Mouse (Mus musculus) heart, postnatal 0 days (tissue): Measurements from ENCODE around the gene 2900011O08Rik. TPM values are rescaled to one million over a fixed set of nuclear protein-coding genes. Genes with fewer than 3 reads are reported as not detected.
"Not testable (repeated sequence)": the region's sequence is repeated elsewhere in the genome, so short reads cannot be mapped to it uniquely, and the experiment has no call there.

Experiments
- ATAC-seq: fragments of 200-750 bp; cut with Nextera tagmentation; 2 replicates; pipeline ENCODE4 v1.8.0; 2017; ENCODE audit warnings: low read depth, moderate number of reproducible peaks, moderate library complexity; ENCODE audit not compliant: insufficient read depth
- DNase-seq: peaks from one replicate; pipeline ENCODE4 v3.0.0-alpha.2; 2016; ENCODE audit warnings: low spot score
- H3K27ac ChIP-seq: fragments of 300-500 bp; sonication (generic); 2 replicates; pipeline ENCODE4 v1.5.1; 2014; ENCODE audit warnings: low read depth, mild to moderate bottlenecking
- H3K27me3 ChIP-seq: fragments of 300-500 bp; sonication (generic); 2 replicates; pipeline ENCODE4 v1.6.1; 2014; ENCODE audit warnings: low read length, mixed read lengths; ENCODE audit not compliant: control insufficient read depth, insufficient read depth
- H3K36me3 ChIP-seq: fragments of 300-500 bp; sonication (generic); replicated peaks from 2 replicates; pipeline ENCODE4 v1.6.1; 2014; ENCODE audit warnings: low read length, mixed read lengths; ENCODE audit not compliant: control insufficient read depth, insufficient read depth
- H3K4me1 ChIP-seq: fragments of 300-500 bp; sonication (generic); 2 replicates; pipeline ENCODE4 v1.6.1; 2014; ENCODE audit warnings: antibody characterized with exemption; ENCODE audit not compliant: control insufficient read depth, insufficient read depth
- H3K4me2 ChIP-seq: fragments of 300-500 bp; sonication (generic); 2 replicates; pipeline ENCODE4 v1.6.1; 2014; ENCODE audit warnings: low read depth, mild to moderate bottlenecking, low read length, moderate library complexity
- H3K4me3 ChIP-seq: fragments of 300-500 bp; sonication (generic); 2 replicates; pipeline ENCODE4 v1.5.1; 2014; ENCODE audit warnings: low read depth, low read length
- H3K9ac ChIP-seq: fragments of 300-500 bp; sonication (generic); replicated peaks from 2 replicates; pipeline ENCODE4 v1.6.1; 2014; ENCODE audit warnings: low read depth, low read length, mixed read lengths
- H3K9me3 ChIP-seq: fragments of 300-500 bp; sonication (generic); replicated peaks from 2 replicates; pipeline ENCODE4 v1.6.1; 2016; ENCODE audit warnings: low read length; ENCODE audit not compliant: control insufficient read depth
- CTCF ChIP-seq: IDR thresholded peaks from 2 replicates; pipeline ENCODE4 v1.5.1; 2016; ENCODE audit warnings: antibody characterized with exemption, control low read depth, low read depth
- EP300 ChIP-seq: IDR thresholded peaks from 2 replicates; pipeline ENCODE4 v1.6.1; 2016; ENCODE audit warnings: antibody characterized with exemption, low read depth
- WGBS: fragments of 180-500 bp; shearing (Covaris S2); extraction: QIAGEN DNeasy Blood & Tissue Kit; methylation state at CpG from one replicate; pipeline ENCODE4 v1.1.7; 2014; 5-methylcytosine and 5-hydroxymethylcytosine counted together
- polyA plus RNA-seq: library from polyadenylated mRNA; unstranded; fragments of >200 nt; fragmentation: Nextera tagmentation; extraction: Ambion mirVana; gene quantifications from 2 replicates; pipeline ENCODE4 v1.2.1, GENCODE M21; 2015
- total RNA-seq: library from RNA; depleted of rRNA; stranded (reverse); fragments of >200 nt; gene quantifications from 2 replicates; pipeline ENCODE4 v1.2.3, GENCODE M21; 2014; ENCODE audit warnings: low replicate concordance

2900011O08Rik gene
- total and polyA plus RNA-seq, 2 experiments from 2014 or later = 0.04 to 0.07 TPM

DNA sequence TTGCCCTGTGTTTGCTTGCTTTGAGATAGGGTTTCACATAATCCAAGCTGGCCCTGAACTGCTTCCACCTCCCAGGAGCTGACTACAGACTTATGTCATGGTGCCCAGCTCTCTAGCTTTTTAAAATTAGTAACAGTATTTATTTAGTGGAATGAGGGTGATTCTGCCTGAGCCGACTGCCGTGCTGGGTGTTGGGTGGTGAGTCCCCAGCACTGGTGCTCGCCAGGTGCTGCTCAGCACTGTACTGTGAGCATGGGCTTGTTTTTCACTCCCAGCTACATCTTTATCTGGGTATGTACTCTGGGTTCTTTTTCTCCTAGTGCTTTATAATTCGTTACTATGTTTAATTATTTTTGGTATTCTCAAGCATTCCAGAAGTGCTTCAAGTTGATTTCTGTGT lies 41.3 kb upstream of the 2900011O08Rik start:
- Histone ChIP-seq H3K4me1 (no peaks in the 10 kb centered on the region), H3K36me3 (no peaks in the 10 kb centered on the region), H3K27ac (no peak overlapping the region), H3K4me2 (no peak overlapping the region), H3K4me3 (no peak overlapping the region), H3K9me3 (no peaks in the 10 kb centered on the region), H3K9ac (no peak overlapping the region), H3K27me3 (peaks cover 5% of the 10 kb centered on the region; the same call in 1 of the 2 replicates)
- DNase-seq (no peak), ATAC-seq (no peak)
- TF ChIP-seq CTCF (no peak), EP300 (no peak)
- 61% methylated on average over 4 of the region's 4 CpGs for WGBS

DNA sequence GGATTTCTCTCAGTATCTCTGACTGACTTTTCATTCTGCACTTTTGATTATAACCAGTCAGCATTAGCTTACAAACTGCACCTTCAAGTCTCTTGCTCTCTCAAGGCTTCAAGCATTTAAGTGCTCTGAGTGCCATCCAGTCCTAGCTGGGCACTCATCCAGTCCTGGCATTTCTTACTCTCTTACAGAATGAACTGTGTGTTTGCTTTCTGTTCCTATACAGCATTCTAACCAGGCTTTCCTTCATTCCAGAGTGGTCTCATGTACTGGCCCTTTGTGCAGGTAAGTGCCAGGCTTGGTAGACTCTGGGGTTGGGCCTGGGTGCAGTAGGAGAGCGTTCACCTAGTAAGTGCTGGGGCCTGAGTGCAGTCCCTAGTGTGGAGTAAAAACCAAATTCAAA lies 40.1 kb upstream of the 2900011O08Rik start:
- peaks cover under 1% of the 10 kb centered on the region; the same call in 1 of the 2 replicates for H3K27me3 ChIP-seq
- H3K27ac ChIP-seq = no peak overlapping the region
- H3K4me3 ChIP-seq = no peak overlapping the region
- H3K9me3 ChIP-seq = no peaks in the 10 kb centered on the region
- H3K4me2 ChIP-seq = no peak overlapping the region
- 93% methylated on average over 1 of the region's 1 CpGs for WGBS
- no peaks in the 10 kb centered on the region for H3K4me1 ChIP-seq
- no peak overlapping the region for H3K9ac ChIP-seq
- H3K36me3 ChIP-seq = no peaks in the 10 kb centered on the region
- TF ChIP-seq EP300 (no peak), CTCF (no peak)
- no peak for ATAC-seq
- no peak for DNase-seq

DNA sequence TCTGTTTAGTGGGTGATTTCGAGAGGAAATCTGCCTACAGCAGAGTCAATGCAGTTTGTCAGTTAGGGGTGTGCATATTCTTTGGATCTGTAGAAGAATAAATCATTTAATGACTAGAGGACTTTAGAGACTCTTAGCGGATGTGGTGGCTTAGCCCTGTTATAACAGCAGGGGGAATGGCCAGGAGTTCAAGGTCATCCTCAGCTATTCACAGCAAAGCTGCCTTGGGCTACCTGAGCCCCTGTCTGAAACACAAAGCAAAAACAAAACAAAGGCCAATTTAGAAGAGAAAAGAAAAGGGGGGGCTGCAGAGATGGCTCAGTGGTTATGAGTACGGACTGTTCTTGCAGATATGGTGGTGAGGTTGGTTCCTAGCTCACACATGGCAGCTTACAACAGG lies 35.2 kb upstream of the 2900011O08Rik start:
- no peak for ATAC-seq
- Histone ChIP-seq H3K4me2 (no peak overlapping the region), H3K36me3 (no peaks in the 10 kb centered on the region), H3K27me3 (no peaks in the 10 kb centered on the region), H3K4me3 (no peak overlapping the region), H3K9me3 (no peaks in the 10 kb centered on the region), H3K27ac (no peak overlapping the region), H3K9ac (no peak overlapping the region), H3K4me1 (no peaks in the 10 kb centered on the region)
- DNase-seq = no peak
- 77% methylated on average over 3 of the region's 3 CpGs for WGBS
- TF ChIP-seq CTCF (no peak), EP300 (no peak)

DNA sequence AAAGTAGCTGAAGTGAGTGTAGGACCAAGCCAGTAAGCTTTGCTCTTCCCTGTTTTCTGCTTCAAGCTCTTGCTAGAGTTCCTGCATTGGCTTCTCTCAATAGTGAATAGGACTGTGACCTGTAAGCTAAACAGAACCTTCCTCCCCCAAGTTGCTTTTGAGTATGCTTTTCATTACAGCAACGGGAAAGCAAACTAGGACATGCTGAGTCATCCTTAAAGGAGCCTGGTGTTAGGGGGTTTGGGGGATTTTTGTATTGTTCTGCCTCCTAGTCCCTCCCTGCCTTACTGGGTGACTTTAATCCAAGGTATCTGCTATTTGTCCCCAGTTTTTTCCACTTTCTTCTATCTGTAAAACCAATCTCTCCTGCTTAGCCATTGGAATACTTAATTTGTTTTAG lies 24.4 kb upstream of the 2900011O08Rik start:
- WGBS = 27% methylated on average over 1 of the region's 1 CpGs
- no peaks in the 10 kb centered on the region for H3K4me1 ChIP-seq
- TF ChIP-seq CTCF (no peak), EP300 (no peak)
- no peaks in the 10 kb centered on the region for H3K9me3 ChIP-seq
- no peaks in the 10 kb centered on the region for H3K36me3 ChIP-seq
- ATAC-seq = no peak
- H3K4me3 ChIP-seq = no peak overlapping the region
- no peak overlapping the region for H3K4me2 ChIP-seq
- no peak for DNase-seq
- no peaks in the 10 kb centered on the region for H3K27me3 ChIP-seq
- H3K9ac ChIP-seq = no peak overlapping the region
- H3K27ac ChIP-seq = no peak overlapping the region

DNA sequence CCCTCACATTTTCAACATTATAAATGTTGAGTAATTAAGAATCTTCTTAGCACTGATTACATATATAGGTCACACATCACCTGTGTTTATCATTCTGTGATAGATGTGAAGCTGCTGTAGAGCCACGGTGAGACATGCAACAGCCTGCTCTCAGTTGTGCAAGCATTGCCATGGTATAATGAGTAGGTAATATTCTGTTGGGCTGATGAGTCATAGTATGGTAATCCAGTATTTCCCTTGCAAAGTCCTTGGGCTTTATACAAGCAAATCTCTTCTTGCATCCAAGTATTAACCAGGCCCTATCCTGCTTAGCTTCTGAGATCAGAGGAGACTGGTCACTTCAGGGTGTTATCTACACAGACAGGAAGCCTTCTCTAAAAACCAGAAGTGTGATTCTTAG lies 17.3 kb upstream of the 2900011O08Rik start:
- DNase-seq (no peak), ATAC-seq (no peak)
- Histone ChIP-seq H3K9ac (no peak overlapping the region), H3K9me3 (no peaks in the 10 kb centered on the region), H3K4me3 (no peak overlapping the region), H3K4me1 (no peaks in the 10 kb centered on the region), H3K36me3 (no peaks in the 10 kb centered on the region), H3K27me3 (no peaks in the 10 kb centered on the region), H3K4me2 (no peak overlapping the region), H3K27ac (no peak overlapping the region)
- TF ChIP-seq CTCF (no peak), EP300 (no peak)
- WGBS = 80% methylated on average over 1 of the region's 1 CpGs

DNA sequence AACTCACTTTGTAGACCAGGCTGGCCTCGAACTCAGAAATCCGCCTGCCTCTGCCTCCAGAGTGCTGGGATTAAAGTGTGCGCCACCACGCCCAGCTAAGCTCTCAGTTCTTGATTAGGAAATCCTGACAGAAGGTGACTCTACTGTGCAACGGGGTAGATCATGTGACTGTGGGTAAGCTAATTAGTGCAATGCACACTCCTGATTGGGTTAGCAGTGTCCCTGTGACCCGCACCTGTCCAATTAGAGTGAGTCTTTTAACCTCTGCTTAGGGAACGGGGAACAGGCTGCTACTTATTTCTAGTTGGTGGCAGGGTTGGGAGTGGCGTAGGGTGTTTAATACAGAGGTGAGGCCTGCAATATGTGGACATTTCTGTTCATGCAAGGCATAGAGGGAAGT lies 14.4 kb upstream of the 2900011O08Rik start:
- H3K4me1 ChIP-seq = no peaks in the 10 kb centered on the region
- no peaks in the 10 kb centered on the region for H3K9me3 ChIP-seq
- H3K4me3 ChIP-seq = no peak overlapping the region
- TF ChIP-seq EP300 (no peak), CTCF (no peak)
- no peaks in the 10 kb centered on the region for H3K36me3 ChIP-seq
- no peaks in the 10 kb centered on the region for H3K27me3 ChIP-seq
- H3K9ac ChIP-seq = no peak overlapping the region
- ATAC-seq = no peak
- no peak overlapping the region for H3K27ac ChIP-seq
- DNase-seq = no peak
- 82% methylated on average over 8 of the region's 8 CpGs for WGBS
- no peak overlapping the region for H3K4me2 ChIP-seq

DNA sequence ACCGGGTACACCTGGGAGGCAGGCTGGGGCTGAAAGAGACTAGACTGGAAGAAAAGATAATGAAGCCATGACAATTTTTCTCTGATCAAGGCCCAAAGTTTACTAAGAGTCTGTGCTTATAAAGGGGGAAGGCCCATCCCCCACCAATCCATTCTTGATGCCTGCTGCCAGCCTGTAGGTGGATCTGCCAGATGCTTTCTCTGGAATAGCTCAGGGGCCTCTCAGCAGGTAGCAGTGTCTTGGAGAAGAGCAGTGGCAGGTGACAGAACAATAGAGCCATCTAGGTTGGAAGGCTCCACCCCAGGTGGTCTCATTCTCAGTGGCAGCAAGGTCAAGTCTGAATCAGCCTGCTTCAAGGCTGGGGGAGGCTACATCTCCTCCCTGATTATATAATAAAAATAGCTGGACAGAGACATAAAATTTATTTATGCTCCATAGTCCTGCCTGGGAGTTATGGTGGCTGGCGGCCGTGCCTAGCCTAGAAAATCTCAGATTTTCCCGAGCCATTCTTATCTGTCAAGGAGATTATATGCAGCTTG lies 10.0 kb upstream of the 2900011O08Rik start:
- ATAC-seq, H3K27me3 ChIP-seq, H3K4me2 ChIP-seq, H3K4me3 ChIP-seq, H3K9ac ChIP-seq, H3K9me3 ChIP-seq, H3K4me1 ChIP-seq, H3K36me3 ChIP-seq, H3K27ac ChIP-seq, DNase-seq: not testable (repeated sequence)
- WGBS = 74% methylated on average over 4 of the region's 4 CpGs

DNA sequence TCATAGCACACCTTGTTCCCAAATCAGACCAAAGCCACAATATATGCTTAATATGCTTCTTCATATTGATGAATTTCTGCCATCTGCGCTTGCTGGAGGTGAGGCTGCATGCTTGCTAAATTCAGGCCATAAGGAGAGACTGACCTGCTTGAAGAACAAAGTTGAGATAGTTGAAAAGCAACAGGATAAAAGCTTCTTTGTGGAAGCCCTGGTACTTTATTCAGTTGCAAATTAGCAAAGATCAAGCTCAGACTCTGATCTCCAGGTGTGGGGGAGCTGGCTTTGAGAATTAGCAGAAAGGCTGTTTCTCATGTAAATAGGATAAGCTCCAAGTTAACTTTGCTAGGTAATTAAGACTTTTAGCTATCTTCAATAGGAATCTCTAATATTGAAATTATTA lies 9.4 kb upstream of the 2900011O08Rik start:
- not testable (repeated sequence) for H3K4me2 ChIP-seq, H3K9me3 ChIP-seq, H3K4me3 ChIP-seq, H3K4me1 ChIP-seq, H3K9ac ChIP-seq, H3K36me3 ChIP-seq, H3K27ac ChIP-seq, H3K27me3 ChIP-seq, DNase-seq, ATAC-seq
- WGBS = 54% methylated on average over 1 of the region's 1 CpGs
